Mouse (Mus musculus): ENCODE measurements around the gene Gm973.

Gm973 gene

GRCm38 (mm10) chr1:59589271-59589670 is 73.2 kb downstream of the Gm973 start:
- DNase-seq (ENCODE audit: low spot score): no peak

- DNase-seq (ENCODE audit: low spot score): no peak
Measured at GRCm38 (mm10) chr1:59592359-59592758, 76.3 kb downstream of the Gm973 start.

GRCm38 (mm10) chr1:59592876-59593275 is 76.8 kb downstream of the Gm973 start:
- no peak for DNase-seq (ENCODE audit: low spot score)

- DNase-seq (ENCODE audit: low spot score): no peak
Measured at GRCm38 (mm10) chr1:59593622-59594035, 77.6 kb downstream of the Gm973 start.

GRCm38 (mm10) chr1:59594586-59595266 is 78.7 kb downstream of the Gm973 start:
- no peak for DNase-seq (ENCODE audit: low spot score)

GRCm38 (mm10) chr1:59595609-59596008 is 79.5 kb downstream of the Gm973 start:
- DNase-seq (ENCODE audit: low spot score): no peak

GRCm38 (mm10) chr1:59602531-59603416 is 86.7 kb downstream of the Gm973 start:
- DNase-seq (ENCODE audit: low spot score): no peak

- DNase-seq (ENCODE audit: low spot score): no peak
Measured at GRCm38 (mm10) chr1:59603417-59603712, 87.3 kb downstream of the Gm973 start.

- DNase-seq (ENCODE audit: low spot score): no peak
Measured at GRCm38 (mm10) chr1:59603893-59604292, 87.8 kb downstream of the Gm973 start.

GRCm38 (mm10) chr1:59606479-59606878 is 90.4 kb downstream of the Gm973 start:
- DNase-seq (ENCODE audit: low spot score): no peak

GRCm38 (mm10) chr1:59607071-59607470 is 91.0 kb downstream of the Gm973 start:
- no peak for DNase-seq (ENCODE audit: low spot score)

- DNase-seq (ENCODE audit: low spot score): no peak
Measured at GRCm38 (mm10) chr1:59608125-59608762, 92.2 kb downstream of the Gm973 start.

GRCm38 (mm10) chr1:59608920-59609319 is 92.9 kb downstream of the Gm973 start:
- no peak for DNase-seq (ENCODE audit: low spot score)

GRCm38 (mm10) chr1:59609458-59609857 is 93.4 kb downstream of the Gm973 start:
- DNase-seq (ENCODE audit: low spot score): peak; percentile 20

GRCm38 (mm10) chr1:59609896-59610295 is 93.8 kb downstream of the Gm973 start:
- no peak for DNase-seq (ENCODE audit: low spot score)

GRCm38 (mm10) chr1:59610929-59611328 is 94.9 kb downstream of the Gm973 start:
- DNase-seq (ENCODE audit: low spot score): no peak

- DNase-seq (ENCODE audit: low spot score): peak; percentile 59
Measured at GRCm38 (mm10) chr1:59613795-59614194, 97.7 kb downstream of the Gm973 start.

GRCm38 (mm10) chr1:59615021-59615420 is 99.0 kb downstream of the Gm973 start:
- no peak for DNase-seq (ENCODE audit: low spot score)

GRCm38 (mm10) chr1:59619201-59619600 is 103.1 kb downstream of the Gm973 start:
- no peak for DNase-seq (ENCODE audit: low spot score)

- DNase-seq (ENCODE audit: low spot score): peak; percentile 81
Measured at GRCm38 (mm10) chr1:59623325-59624017, 107.4 kb downstream of the Gm973 start.

GRCm38 (mm10) chr1:59625410-59625809 is 109.3 kb downstream of the Gm973 start:
- DNase-seq (ENCODE audit: low spot score): no peak

- DNase-seq (ENCODE audit: low spot score): no peak
Measured at GRCm38 (mm10) chr1:59629194-59629593, 113.1 kb downstream of the Gm973 start.
